Mouse (Mus musculus): Measurements from ENCODE around the gene Ube2e3.

- TF ChIP-seq GATA1 (IDR thresholded peaks at IDR 0.05; ENCODE audit: borderline replicate concordance, low read length) = no peak
- no peak for TF ChIP-seq FLI1 (IDR thresholded peaks at IDR 0.05; ENCODE audit: low read length)
Observed at GRCm38 (mm10) chr2:78873946-78874345, 6.0 kb downstream of the Ube2e3 start.

Data from megakaryocyte, embryonic 14.5 days (primary cell).